Mouse (Mus musculus) limb, embryonic 10.5 days (tissue): ENCODE measurements around the gene Zfp420. TPM values are rescaled to one million over a fixed set of nuclear protein-coding genes. Genes with fewer than 3 reads are reported as not detected.
"Not testable (repeated sequence)": the region's sequence is repeated elsewhere in the genome, so short reads cannot be mapped to it uniquely, and the experiment has no call there.

ENCODE experiments used
- DNase-seq: peaks from one replicate; pipeline ENCODE4 v3.0.0-alpha.2; 2017; ENCODE audit warnings: low spot score
- H3K27ac ChIP-seq: fragments of 300-500 bp; sonication (generic); 2 replicates; pipeline ENCODE4 v1.5.1; 2016; ENCODE audit warnings: mild to moderate bottlenecking
- H3K27me3 ChIP-seq: fragments of 300-500 bp; sonication (generic); 2 replicates; pipeline ENCODE4 v1.6.1; 2016; ENCODE audit warnings: low read depth, mild to moderate bottlenecking; ENCODE audit not compliant: poor library complexity, severe bottlenecking
- H3K36me3 ChIP-seq: fragments of 300-500 bp; sonication (generic); 2 replicates; pipeline ENCODE4 v1.6.1; 2016; ENCODE audit warnings: mild to moderate bottlenecking, moderate library complexity
- H3K4me1 ChIP-seq: fragments of 300-500 bp; sonication (generic); 2 replicates; pipeline ENCODE4 v1.6.1; 2016
- H3K4me3 ChIP-seq: fragments of 300-500 bp; sonication (generic); 2 replicates; pipeline ENCODE4 v1.5.1; 2016; ENCODE audit warnings: mild to moderate bottlenecking, moderate library complexity
- H3K9me3 ChIP-seq: fragments of 300-500 bp; sonication (generic); replicated peaks from 2 replicates; pipeline ENCODE4 v1.6.1; 2016; ENCODE audit warnings: mild to moderate bottlenecking
- WGBS: fragments of 180-500 bp; shearing (Covaris S2); methylation state at CpG from one replicate; pipeline ENCODE4 v1.1.7; 2016; 5-methylcytosine and 5-hydroxymethylcytosine counted together
- polyA plus RNA-seq: library from polyadenylated mRNA; unstranded; fragments of >200 nt; fragmentation: Nextera tagmentation; extraction: Ambion mirVana; gene quantifications from 2 replicates; pipeline ENCODE4 v1.2.1, GENCODE M21; 2016

The Zfp420 gene
- polyA plus RNA-seq, 1 experiment from 2014 or later = 10.6 TPM

DNA sequence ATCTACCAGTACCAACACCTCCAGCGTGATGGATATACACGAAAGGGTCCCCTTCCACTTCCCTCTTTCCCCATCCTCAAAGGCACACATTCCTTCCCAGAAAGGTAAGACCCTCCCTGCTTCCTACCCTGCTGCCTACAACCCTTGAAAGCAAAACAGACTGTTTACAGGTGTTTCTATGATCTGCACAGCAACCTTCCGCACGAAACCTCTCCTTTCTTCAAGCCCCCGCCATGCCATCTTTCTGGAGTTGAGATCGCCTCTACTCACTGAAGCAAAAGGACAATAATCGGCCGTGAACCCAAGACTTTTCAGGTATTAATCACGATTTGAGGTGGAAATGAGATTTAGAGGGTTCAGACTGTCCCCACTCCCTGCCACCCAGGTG is 7.0 kb upstream of the Zfp420 start:
- Histone ChIP-seq H3K4me1 (peaks cover 11% of the 10 kb centered on the region), H3K27me3 (no peaks in the 10 kb centered on the region), H3K27ac (peak overlapping the region; percentile 84), H3K36me3 (peaks cover 36% of the 10 kb centered on the region), H3K4me3 (peak overlapping the region; percentile 73), H3K9me3 (no peaks in the 10 kb centered on the region)
- WGBS = 57% methylated on average over 9 of the region's 9 CpGs
- no peak for DNase-seq

GRCm38 (mm10) chr7:29853219-29853842 is 6.4 kb upstream of the Zfp420 start, which contains the start of gene Zfp940:
Gene Zfp940, minus strand, starts transcription at chr7:29853669.
- Histone ChIP-seq H3K27me3 (no peaks in the 10 kb centered on the region), H3K4me3 (peak within 1 kb of the TSS; percentile 73), H3K9me3 (no peaks in the 10 kb centered on the region; the same call in 1 of the 2 replicates), H3K4me1 (peaks cover 11% of the 10 kb centered on the region), H3K36me3 (peaks cover 31% of the 10 kb centered on the region), H3K27ac (peak within 1 kb of the TSS; percentile 84)
- DNase-seq = peak; percentile 86
- WGBS = 2% methylated on average over 21 of the region's 21 CpGs

- H3K9me3 ChIP-seq = no peaks in the 10 kb centered on the region; the same call in 1 of the 2 replicates
- no peaks in the 10 kb centered on the region for H3K27me3 ChIP-seq
- no peak overlapping the region for H3K4me3 ChIP-seq
- 89% methylated on average over 7 of the region's 7 CpGs for WGBS
- peaks cover 6% of the 10 kb centered on the region for H3K36me3 ChIP-seq
- DNase-seq = no peak
- peaks cover 8% of the 10 kb centered on the region for H3K4me1 ChIP-seq
- no peak overlapping the region for H3K27ac ChIP-seq
These were observed 1.9 kb downstream of the Zfp420 start for GRCm38 (mm10) chr7:29861660-29862059.

GRCm38 (mm10) chr7:29874256-29874655 is 14.5 kb downstream of the Zfp420 start:
- Histone ChIP-seq H3K36me3 (peaks cover 51% of the 10 kb centered on the region), H3K27me3 (no peaks in the 10 kb centered on the region), H3K27ac (no peak overlapping the region), H3K9me3 (peaks cover 20% of the 10 kb centered on the region), H3K4me1 (no peaks in the 10 kb centered on the region), H3K4me3 (no peak overlapping the region)
- WGBS = 95% methylated on average over 10 of the region's 10 CpGs
- DNase-seq = no peak

DNA sequence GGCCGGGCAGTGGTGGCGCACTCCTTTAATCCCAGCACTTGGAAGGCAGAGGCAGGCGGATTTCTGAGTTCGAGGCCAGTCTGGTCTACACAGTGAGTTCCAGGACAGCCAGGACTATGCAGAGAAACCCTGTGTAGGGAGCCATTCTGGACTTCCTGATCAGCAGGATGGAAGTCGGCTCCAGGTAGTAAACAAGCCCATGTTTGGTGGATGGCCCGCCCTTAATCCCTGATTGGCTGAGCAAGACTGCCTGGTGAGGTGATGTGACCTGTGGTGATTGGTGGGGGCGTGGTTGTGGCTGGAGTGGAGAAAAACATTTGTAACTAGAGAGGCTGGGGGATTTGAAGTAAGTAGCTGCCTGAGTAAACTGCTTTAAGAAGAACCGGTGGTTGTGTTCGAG is 17.8 kb downstream of the Zfp420 start:
- DNase-seq, H3K4me1 ChIP-seq, H3K27ac ChIP-seq, H3K4me3 ChIP-seq, H3K27me3 ChIP-seq: not testable (repeated sequence)
- 92% methylated on average over 9 of the region's 9 CpGs for WGBS
- H3K36me3 ChIP-seq = peaks cover 45% of the 10 kb centered on the region
- peaks cover 20% of the 10 kb centered on the region for H3K9me3 ChIP-seq

GRCm38 (mm10) chr7:29880056-29880455 is 20.3 kb downstream of the Zfp420 start:
- 63% methylated on average over 7 of the region's 7 CpGs for WGBS
- Histone ChIP-seq H3K4me3 (no peak overlapping the region), H3K9me3 (peaks cover 11% of the 10 kb centered on the region), H3K27ac (no peak overlapping the region), H3K27me3 (no peaks in the 10 kb centered on the region), H3K36me3 (peaks cover 27% of the 10 kb centered on the region), H3K4me1 (peaks cover 3% of the 10 kb centered on the region; the same call in 1 of the 2 replicates)
- DNase-seq = no peak

- Histone ChIP-seq H3K4me3 (no peak overlapping the region), H3K36me3 (peaks cover 18% of the 10 kb centered on the region), H3K4me1 (peaks cover 3% of the 10 kb centered on the region; the same call in 1 of the 2 replicates), H3K27me3 (no peaks in the 10 kb centered on the region), H3K9me3 (peaks cover 2% of the 10 kb centered on the region; the same call in 1 of the 2 replicates), H3K27ac (no peak overlapping the region)
- WGBS = 93% methylated on average over 7 of the region's 7 CpGs
- DNase-seq = no peak
These were observed 21.1 kb downstream of the Zfp420 start for GRCm38 (mm10) chr7:29880916-29881315.

DNA sequence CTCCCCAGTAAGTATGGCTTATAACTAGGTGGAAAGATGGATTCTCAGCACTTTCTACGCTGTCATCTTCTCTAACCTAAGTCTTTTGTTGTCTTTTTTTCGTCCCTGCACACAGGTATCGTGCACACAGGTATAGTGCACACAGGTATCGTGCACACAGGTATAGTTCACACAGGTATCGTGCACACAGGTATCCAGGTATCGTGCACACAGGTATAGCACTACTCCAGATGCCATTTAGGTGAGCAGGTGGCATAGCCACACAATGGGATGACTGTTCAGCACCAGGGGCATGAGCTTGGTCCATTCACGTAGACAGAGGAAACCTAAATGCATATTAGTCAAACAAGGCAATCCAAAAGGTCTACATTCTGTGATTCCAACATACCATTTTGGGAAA is 30.7 kb downstream of the Zfp420 start:
- Histone ChIP-seq H3K9me3 (peaks cover 35% of the 10 kb centered on the region), H3K4me3 (no peak overlapping the region), H3K4me1 (no peaks in the 10 kb centered on the region), H3K27me3 (no peaks in the 10 kb centered on the region), H3K36me3 (peaks cover 56% of the 10 kb centered on the region), H3K27ac (no peak overlapping the region)
- no peak for DNase-seq
- 95% methylated on average over 7 of the region's 7 CpGs for WGBS

DNA sequence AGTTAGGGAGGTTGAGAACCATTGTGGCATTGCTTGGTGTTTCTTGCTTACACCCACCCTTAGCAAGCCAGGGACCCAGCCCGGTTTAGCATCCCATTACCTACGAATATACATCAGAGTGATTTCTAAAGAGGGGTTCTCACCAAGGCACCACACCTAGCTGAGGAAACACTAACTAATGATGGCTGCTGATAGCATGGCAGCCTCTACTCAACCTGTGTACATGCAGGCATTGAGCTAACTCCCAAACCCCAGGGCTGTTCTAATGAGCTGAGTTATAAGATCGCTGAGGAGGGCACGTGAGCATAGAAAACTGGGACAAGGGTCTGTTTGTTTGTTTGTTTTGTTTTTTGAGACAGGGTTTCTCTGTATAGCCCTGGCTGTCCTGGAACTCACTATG is 33.0 kb downstream of the Zfp420 start:
- DNase-seq = no peak
- Histone ChIP-seq H3K9me3 (peaks cover 34% of the 10 kb centered on the region), H3K4me1 (no peaks in the 10 kb centered on the region), H3K27me3 (no peaks in the 10 kb centered on the region), H3K27ac (no peak overlapping the region), H3K36me3 (peaks cover 78% of the 10 kb centered on the region), H3K4me3 (no peak overlapping the region)
- 96% methylated on average over 4 of the region's 4 CpGs for WGBS

- no peak overlapping the region for H3K27ac ChIP-seq
- H3K27me3 ChIP-seq = no peaks in the 10 kb centered on the region
- H3K4me1 ChIP-seq = no peaks in the 10 kb centered on the region
- no peak for DNase-seq
- peaks cover 28% of the 10 kb centered on the region for H3K9me3 ChIP-seq
- 96% methylated on average over 4 of the region's 4 CpGs for WGBS
- H3K4me3 ChIP-seq = no peak overlapping the region
- peaks cover 94% of the 10 kb centered on the region for H3K36me3 ChIP-seq
These were observed 38.6 kb downstream of the Zfp420 start for GRCm38 (mm10) chr7:29898351-29898750.

- Histone ChIP-seq H3K36me3 (peaks cover 44% of the 10 kb centered on the region), H3K4me3 (no peak overlapping the region), H3K9me3 (no peaks in the 10 kb centered on the region), H3K4me1 (peaks cover 11% of the 10 kb centered on the region; the same call in 1 of the 2 replicates), H3K27me3 (no peaks in the 10 kb centered on the region), H3K27ac (no peak overlapping the region)
- no peak for DNase-seq
- WGBS = 95% methylated on average over 4 of the region's 4 CpGs
These were observed 44.3 kb downstream of the Zfp420 start for GRCm38 (mm10) chr7:29904101-29904500.

DNA sequence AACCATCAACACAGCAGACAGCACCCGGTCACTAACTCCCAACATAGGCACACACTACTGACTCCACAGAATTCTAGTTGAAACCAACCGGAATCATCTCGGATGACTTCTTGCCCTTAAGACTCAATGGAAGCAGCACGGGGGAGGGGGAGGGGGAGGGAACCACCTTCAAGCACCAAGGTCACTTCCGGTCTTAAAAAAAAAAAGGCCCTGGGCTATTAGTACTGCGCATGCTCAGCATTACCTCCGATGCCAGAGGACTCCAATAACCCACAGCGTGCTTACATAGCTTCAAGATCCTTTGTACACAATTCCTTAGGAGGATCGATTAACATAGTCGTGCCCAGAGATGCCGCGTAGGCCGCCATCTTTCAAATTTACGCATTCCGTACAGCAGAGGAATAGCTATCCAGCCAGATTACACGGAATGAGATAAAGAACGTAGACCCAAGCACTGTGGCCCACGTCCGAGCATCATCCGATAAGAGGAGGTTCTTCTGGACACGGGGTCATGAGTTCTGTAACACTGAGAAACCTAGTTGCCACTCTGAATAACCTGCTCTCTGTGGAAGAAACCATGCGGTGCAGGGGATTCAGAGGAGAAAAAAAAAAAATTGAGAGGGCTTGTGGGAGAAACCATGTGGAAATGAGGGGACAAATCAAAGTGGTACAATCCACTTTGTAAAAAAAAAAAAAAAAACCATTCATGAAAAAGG is 46.3 kb downstream of the Zfp420 start, which contains the start of gene Zfp27:
Gene Zfp27 (minus strand): TSS at position 607 of the 716 bp plus-strand sequence.
- Histone ChIP-seq H3K27me3 (no peaks in the 10 kb centered on the region), H3K27ac (peak within 1 kb of the TSS; percentile 91), H3K36me3 (peaks cover 33% of the 10 kb centered on the region), H3K4me1 (peaks cover 20% of the 10 kb centered on the region), H3K9me3 (no peaks in the 10 kb centered on the region), H3K4me3 (peak within 1 kb of the TSS; percentile 67)
- DNase-seq = peak; percentile 88
- WGBS = under 1% methylated on average over 22 of the region's 22 CpGs

DNA sequence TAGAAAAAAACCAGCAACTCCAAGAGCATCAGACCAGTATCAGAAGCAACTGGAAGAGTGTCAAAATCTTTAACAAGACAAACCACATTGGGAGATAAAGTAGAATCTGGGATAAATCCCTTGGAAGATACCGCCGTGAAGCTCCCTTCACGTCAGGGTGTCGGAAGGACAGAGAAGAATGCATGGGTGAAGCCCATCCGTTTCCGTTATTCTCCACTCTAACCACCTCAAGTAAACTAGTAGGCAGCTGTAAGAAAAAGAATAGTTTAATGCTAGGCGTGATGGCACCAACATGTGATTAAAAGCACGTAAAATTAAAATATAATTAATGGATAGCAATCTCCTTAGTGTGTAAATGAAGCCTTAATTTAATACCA is 46.9 kb downstream of the Zfp420 start:
- DNase-seq = peak; percentile 36
- Histone ChIP-seq H3K36me3 (peaks cover 33% of the 10 kb centered on the region), H3K4me3 (peak overlapping the region; percentile 67), H3K4me1 (peaks cover 20% of the 10 kb centered on the region), H3K9me3 (no peaks in the 10 kb centered on the region), H3K27me3 (no peaks in the 10 kb centered on the region), H3K27ac (peak overlapping the region; percentile 91)
- 35% methylated on average over 8 of the region's 8 CpGs for WGBS
